Mouse (Mus musculus) mature B cell (primary cell): ENCODE measurements around the gene Map3k6.

Source experiments
- in situ Hi-C: fragments of 300-500 bp; cut with MboI; formaldehyde crosslinking; loops from 2 replicates; pipeline ENCODE4 v1.14.3; 2019

The Map3k6 gene

DNA sequence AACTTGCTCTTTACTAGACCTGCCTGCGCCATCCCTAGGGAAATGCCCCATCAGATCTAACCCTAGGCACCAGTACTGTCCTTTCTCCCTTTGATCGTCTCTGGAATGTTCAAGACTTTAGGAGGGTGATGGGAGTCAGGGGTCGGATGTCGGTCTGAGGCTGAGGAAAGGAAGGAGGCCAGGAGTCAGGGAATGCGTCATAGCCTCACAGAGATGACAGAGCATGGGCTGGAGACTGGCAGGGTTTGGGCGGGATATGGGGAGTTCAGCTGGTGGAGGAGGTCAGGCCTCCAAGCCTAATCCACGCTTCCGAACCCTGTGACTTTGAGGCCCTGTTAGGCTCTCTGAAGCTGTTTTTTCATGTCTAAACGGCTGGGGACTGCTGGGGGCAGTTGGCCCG, 27.0 kb upstream of the Map3k6 start:
- in situ Hi-C loops = no loop called here

DNA sequence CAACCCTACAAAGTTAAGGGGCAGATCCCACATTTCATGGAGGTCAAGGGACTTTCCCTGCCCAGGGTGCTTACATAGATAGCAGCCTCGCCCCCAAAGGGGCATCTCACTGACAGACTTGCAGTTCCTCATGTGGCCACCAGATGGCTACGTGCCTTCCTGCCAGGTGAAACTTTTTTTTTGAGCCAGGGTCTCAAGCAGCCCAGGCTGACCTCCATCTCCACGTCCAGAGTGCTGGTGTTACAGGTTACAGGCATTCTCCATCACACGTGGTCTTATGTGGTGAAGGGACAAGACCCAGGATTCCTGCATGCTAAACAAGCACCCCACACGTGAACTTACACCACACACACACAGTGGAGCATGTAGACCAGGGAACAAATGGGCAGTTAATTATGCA, 23.0 kb upstream of the Map3k6 start:
- in situ Hi-C loops = loop anchor here (5.0 kb wide), 1 partner anchor 85 kb away; no protein-coding TSS in a partner anchor

DNA sequence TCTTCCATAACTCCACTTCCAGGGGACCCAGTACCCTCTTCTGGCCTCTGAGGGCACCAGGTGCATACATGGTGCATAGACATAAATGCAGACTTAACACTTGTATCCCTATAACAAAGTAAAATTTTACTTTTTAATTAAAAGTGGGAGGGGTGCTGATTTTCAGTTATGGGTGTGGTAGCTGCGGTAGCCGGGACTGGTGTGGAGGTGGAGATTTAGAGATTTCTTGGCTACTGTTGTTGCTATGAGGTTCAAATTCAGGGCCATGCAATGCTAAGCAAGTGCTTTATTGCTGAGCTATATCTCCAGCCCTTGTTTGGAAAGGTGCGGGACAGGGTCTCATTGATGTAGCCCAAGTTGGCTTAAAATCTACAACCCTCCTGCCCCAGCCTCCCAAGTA, 21.9 kb upstream of the Map3k6 start:
- in situ Hi-C loops = loop anchor here (5.0 kb wide), 1 partner anchor 84 kb away; no protein-coding TSS in a partner anchor

GRCm38 (mm10) chr4:133220656-133221055, 20.0 kb upstream of the Map3k6 start:
- in situ Hi-C loops = no loop called here

DNA sequence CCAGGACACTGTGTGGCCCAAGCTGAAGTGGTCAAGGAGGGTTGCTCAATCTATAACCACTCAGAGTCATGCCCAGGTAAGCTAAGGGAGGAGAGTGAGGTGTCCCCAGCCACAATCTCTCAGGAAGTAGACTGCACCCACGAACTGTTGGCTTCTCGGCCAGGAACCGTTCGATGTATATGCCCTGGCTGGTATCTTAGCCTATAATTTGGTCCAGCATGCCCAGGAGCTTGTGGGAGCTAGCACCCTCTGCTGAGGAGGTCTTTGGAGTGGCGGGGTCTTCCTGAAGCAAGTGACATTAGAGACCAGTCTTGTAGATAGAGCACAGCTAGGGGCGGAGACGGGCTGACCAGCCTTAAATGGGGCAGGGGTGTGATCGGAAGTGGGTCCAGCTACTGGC, 18.9 kb upstream of the Map3k6 start:
- in situ Hi-C loops = no loop called here

DNA sequence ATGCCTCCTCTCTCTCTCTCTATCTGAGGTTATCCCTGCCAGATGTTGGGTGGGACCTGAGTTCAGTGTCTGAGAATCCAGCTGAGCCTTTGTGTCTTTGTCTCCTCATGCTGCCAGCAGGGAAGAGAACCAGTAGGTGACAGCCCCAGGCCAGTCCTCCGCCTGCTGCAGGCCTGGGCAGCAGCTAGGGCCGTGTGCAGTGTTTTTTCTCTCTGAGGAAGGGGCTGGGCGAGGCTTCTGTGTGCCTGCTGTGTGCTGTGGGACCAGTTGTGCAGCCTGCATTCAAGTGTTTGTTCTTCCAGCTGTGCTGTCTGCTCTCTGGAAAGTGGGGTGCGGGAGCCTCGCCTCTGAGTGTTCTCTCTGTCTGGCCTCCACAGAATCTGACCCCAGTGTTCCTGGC, 16.7 kb upstream of the Map3k6 start:
- in situ Hi-C loops = no loop called here

DNA sequence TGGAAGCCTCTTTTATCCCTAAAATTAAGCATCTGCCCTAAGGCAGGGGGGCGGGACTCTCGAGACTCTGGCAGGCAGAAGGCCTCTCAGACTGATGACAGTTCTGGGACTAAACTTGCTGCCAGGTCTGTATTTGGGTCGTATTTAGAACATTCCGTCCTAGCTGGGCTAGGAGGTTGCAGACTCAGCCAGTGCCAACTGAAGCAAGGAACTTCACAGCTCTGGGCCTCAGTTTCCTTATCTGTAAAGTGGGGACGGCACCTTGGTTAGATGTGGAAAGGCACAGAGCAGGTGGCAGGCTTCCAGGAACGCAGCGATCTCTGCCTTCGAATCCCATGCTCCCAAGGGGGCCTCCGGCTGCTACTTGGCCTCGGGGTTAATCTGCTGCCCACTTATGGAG, 14.5 kb upstream of the Map3k6 start:
- in situ Hi-C loops = no loop called here

DNA sequence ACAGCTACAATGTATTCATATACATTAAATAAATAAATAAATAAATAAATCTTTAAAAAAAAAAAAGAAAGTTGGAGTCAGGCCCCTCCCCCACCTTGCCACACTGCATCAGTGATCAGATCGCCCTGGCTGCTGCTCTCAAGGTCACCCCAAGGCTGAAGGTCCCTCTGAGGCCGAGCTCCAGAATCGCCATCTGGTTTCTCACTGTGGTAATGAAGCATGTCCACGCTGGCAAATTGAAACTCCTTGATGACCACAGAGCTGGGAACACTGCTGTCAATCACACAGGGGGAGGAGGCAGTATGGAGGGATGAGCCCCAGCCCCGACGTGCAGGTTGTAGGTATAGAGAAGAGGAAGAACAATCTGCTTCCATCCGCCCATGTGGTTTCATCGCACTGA, 13.0 kb upstream of the Map3k6 start:
- in situ Hi-C loops = no loop called here

DNA sequence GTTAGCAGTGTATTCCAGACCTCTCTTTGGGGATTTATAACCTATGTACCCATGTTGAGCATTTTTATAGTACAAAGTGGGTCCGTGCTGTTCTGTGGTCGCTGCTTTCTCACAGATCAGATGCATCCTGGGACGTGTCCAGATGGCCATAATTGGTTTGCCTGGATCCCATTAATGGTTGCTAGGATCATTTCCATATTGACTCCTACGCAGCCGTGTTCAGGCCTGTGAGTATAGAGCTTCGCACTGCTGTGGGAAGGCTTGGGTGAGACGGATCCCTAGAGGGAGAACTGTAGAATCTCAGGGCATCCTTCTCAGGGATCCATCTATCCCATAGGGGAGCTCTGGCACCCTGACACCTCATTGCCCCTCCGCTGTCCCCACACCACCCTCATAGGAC, 11.0 kb upstream of the Map3k6 start:
- in situ Hi-C loops = no loop called here

GRCm38 (mm10) chr4:133233285-133233976, 7.2 kb upstream of the Map3k6 start:
- in situ Hi-C loops = no loop called here

DNA sequence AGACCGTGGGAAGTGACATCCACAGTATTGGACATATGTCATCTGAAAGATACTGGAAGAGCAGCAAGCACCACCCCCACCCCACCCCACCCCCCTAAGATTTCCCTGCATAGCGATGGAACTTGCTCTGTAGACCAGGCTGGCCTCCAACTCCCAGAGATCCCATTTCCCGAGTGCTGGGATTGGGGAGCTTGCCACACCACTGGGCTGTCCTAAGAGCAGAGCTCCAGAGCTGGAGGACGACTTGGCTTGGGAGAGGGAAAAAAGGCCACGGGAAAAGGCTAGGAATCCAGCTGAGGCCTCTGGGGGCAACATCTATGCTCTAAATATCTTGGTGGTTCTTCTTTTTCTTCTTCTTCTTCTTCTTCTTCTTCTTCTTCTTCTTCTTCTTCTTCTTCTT, 5.8 kb upstream of the Map3k6 start:
- in situ Hi-C loops = no loop called here

GRCm38 (mm10) chr4:133235415-133235814, 5.2 kb upstream of the Map3k6 start:
- in situ Hi-C loops = no loop called here

DNA sequence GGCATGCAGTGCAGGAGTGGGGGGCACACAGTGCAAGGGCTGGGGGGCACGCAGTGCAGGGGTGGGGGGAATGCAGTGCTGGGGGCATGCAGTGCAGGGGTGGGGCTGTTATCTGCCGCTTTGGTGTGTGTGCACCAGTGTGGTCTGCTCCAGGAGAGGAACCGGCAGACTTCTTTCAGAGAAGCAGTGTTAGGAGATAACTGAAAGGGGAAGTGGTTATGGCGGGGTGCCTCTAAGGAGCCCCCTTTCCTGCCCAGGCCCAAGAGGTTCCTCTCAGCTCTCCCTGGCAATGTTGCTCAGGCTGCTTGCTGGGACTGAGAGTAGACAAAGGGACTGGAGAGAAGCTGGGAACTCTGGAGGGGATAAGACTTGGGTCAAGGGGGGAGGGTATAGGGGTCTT, 2.7 kb upstream of the Map3k6 start:
- in situ Hi-C loops = no loop called here

DNA sequence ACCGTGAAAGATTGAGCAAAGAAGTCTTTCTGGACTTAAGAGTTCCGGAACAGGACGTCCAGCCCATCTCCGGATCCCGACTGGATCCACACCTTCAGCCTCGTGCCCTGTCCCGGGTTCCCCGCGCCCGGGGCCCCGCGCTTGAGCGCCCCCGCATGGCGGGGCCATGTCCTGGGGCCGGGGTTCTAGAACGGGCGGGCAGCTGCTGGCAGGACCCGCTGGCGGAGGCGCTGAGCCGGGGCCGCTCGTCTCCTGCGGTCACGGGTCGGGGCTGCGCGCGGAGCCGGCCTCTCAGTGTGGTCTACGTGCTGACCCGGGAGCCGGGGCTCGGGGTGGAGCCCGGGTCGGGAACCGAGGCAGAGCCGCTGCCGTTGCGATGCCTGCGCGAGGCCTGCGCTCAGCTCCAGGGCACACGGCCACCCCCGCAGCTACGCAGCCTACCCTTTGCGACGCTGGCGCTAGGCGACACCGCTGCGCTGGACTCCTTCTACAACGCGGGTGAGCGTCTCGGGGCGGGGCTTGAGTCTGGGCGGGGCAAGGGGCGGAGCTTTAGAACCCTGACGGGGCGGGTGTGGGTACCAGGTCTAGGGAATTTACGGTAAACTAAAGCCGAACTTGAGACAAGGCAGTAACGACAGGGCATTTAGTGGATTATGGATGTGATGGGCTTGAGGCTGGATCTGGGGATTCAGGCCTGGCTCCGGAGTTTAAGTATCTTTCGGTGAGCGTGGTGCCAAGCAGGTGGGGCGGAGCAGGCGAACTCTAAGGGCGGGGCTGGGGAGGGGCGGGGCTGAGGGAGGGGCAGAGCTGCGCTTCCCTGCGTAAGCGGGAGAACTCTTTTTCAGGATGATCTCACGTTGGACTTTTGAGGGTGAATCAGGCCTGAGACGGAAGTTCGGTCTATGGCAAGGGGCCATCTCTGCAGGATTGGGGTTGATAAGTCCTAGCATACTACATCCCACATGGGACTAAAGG, 603 bp downstream of the Map3k6 start:
- in situ Hi-C loops = no loop called here

DNA sequence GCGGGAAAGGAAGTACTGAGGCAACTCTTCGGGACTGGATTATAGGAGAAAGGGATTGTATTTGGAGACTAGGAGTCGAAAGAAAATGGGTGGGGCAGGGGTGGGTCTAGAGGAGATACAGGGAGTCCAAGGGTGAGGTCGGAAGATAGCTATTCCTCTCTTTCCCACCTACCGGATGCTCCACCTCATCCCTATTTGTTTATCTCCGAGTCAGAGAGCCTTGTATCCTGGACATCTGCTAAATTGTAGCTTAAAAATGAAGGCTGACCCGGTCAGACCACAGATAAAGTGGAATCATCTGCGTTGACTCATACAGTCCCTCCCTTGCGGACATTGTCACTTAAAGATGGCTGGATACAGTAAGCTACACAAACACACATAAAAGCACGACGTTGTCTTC, 1.3 kb downstream of the Map3k6 start:
- in situ Hi-C loops = no loop called here

DNA sequence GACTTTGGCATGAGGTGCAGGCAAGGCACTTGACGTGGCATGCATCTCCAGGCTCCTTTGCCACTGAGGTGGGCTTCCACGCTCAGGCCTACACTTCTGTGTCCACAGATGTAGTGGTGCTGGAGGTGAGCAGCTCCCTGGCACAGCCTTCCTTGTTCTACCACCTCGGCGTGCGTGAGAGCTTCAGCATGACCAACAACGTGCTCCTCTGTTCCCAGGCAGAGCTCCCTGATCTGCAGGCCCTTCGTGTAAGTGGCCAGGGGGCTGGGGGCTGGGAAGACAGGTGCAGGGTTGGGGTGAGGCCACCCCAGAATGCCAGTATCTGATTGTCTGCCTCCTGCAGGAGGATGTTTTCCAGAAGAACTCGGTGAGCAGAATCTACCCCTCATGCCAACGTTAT, 2.1 kb downstream of the Map3k6 start:
- in situ Hi-C loops = no loop called here

DNA sequence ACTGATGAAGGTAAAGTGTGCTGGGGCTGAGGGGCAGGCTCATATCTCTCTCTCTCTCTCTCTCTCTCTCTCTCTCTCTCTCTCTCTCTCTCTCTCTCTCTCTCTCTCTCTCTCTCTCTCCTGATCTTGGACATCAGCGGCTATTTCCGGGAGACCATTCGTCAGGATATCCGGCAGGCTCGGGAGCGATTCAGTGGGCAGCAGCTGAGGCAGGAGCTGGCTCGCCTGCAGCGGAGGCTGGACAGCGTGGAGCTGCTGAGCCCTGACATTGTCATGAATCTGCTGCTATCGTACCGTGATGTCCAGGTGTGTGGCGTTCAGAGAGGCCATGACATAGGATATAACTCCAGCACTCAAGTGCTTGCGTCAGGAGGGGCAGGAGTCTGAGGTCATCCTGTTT, 2.9 kb downstream of the Map3k6 start:
- in situ Hi-C loops = no loop called here

- in situ Hi-C loops = no loop called here
Measured at GRCm38 (mm10) chr4:133244289-133244688, 3.7 kb downstream of the Map3k6 start.

DNA sequence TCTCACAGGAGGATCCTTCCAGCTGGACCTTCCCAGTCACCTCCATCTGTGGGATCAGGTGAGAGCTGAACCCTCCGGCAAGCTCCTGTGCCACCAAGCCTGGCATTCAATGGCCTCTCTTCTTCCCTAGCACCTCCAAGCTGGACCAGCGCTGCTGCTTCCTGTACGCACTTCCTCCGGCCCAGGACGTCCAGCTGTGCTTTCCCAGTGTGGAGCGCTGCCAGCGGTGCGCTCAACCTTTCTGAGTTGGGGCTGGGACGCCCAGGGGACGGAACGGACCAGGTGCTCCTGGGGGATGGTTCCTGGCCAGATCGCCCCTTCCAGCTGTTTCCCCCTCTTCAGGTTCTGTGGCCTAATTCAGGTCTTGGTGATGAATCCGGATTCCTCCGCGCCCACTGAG, 6.5 kb downstream of the Map3k6 start:
- in situ Hi-C loops = no loop called here

DNA sequence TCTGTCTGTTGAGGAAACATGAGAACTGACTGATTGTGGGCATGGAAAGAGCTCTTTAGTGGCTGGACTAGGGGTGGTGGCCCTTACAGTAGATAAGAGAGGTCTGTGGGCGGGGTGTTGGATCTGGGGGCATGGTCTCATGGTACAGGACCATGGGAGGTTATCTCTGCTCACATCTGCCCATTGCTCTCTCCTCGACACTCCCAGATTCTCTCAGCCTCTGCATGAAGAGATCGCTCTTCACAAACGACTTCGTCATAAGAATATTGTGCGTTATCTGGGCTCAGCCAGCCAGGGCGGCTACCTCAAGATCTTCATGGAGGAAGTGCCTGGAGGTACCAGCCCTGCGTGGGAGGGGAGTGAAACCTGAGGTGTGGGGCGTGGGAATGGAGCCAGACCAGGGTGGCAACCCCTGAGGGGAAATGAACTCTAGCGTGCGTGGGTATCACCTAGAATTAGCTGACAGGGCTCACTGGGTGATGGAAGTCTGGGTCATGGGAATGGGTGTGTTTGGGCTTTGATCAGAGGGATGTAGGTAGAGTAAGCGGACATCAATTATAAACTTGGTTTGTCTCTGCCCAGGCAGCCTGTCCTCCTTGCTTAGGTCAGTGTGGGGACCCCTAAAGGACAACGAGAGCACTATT, 7.3 kb downstream of the Map3k6 start:
- in situ Hi-C loops = no loop called here

DNA sequence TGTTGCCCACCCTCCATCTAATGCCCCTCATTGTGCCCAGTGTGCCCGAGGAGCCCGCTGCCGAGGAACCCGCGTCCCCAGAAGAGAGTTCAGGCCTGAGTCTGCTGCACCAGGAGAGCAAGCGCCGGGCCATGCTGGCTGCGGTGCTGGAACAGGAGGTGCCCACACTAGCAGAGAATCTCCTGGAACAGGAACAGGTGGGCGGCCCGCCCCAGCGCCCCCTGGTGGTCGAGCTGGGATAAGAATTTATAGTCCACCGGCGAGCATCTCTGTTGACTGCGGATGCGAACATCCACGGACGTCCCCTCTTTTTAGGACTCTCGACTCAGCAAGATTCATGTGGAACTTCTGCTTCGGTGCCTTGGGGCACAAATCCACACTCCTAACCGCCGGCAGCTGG, 10.0 kb downstream of the Map3k6 start:
- in situ Hi-C loops = no loop called here

GRCm38 (mm10) chr4:133251214-133251613, 10.6 kb downstream of the Map3k6 start:
- in situ Hi-C loops = no loop called here

DNA sequence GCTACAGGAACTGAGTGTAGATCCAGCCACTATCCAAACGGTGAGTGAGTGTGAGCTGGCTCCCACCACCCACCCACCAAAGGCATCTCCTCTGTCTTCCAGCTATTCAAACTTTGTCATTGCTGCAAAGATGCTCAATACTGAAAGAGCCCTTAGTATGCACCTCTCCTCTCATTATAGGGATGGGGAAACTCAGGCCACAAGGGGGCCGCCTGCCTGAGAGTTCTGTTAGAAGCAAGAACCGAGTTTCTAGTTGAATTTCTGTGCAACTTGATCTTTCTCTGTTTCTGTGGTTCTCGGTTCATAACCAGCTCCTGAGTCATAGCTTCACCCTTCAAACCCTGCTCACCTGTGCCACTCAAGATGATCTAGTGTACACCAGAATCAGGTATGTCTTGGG, 11.5 kb downstream of the Map3k6 start:
- in situ Hi-C loops = no loop called here
